Mouse (Mus musculus) right cerebral cortex, postnatal 4 days (tissue): Measurements from ENCODE around the gene Rapgef2.
"Not testable (repeated sequence)": the region's sequence is repeated elsewhere in the genome, so short reads cannot be mapped to it uniquely, and the experiment has no call there.

Source experiments
- DNase-seq: peaks from one replicate; pipeline ENCODE4 v3.0.0-alpha.2; 2022

Rapgef2 gene

DNA sequence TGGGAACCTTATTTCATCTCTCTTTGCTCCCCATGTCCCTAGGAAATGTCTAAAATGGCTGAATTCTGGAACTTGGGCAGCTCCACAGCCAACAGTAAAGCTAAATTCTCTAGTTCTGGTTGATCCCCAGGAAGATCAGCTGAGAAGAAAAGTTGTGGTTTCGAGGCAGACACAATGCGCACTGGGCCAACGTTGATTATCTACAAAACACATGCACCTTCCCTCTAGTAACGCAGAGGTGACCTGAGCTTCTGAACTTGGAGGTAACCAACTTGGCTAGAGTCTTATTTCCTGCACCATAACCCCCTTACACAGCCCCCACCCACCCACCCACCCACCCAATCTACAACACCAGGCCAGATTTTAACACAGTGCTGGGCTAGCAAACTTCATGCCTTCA, 55.6 kb downstream of the Rapgef2 start:
- DNase-seq: no peak

DNA sequence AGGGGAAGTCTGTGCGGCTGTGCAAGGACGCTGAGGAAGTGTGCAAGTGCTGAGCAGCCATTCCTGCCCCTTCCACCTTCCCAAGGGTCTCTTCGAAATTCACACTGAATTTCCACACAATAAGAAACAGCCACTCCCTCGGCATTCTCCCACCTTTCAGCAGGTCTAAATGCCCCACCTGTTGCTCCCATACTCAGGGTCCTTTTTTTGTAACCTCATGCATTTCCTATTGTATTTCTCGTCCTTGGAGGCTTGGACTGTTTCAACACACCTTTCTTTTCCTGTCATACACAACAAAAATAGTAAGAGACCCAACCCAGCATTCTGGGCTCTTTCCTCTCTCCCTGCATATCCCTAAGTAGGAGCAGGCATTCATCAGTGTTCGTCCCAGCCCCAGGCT, 56.8 kb downstream of the Rapgef2 start:
- no peak for DNase-seq

DNA sequence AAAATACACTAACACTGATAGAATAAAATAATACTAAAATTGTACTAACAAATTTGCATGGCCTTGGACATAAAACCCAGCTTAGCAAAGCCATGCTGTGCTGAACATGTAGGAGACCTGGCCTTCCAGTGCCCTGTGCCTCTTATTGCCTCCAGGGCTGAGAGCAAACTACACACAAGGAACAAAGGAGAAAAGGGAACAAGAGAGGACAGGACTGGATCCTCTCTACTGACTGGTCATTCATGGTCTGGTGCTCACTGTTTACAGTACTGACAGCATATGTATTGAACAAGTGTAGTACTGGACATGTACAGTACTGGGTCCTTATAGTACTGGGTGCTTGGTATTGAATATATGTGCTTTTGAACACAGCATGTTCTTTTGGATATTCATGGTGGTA, 58.0 kb downstream of the Rapgef2 start:
- no peak for DNase-seq

DNA sequence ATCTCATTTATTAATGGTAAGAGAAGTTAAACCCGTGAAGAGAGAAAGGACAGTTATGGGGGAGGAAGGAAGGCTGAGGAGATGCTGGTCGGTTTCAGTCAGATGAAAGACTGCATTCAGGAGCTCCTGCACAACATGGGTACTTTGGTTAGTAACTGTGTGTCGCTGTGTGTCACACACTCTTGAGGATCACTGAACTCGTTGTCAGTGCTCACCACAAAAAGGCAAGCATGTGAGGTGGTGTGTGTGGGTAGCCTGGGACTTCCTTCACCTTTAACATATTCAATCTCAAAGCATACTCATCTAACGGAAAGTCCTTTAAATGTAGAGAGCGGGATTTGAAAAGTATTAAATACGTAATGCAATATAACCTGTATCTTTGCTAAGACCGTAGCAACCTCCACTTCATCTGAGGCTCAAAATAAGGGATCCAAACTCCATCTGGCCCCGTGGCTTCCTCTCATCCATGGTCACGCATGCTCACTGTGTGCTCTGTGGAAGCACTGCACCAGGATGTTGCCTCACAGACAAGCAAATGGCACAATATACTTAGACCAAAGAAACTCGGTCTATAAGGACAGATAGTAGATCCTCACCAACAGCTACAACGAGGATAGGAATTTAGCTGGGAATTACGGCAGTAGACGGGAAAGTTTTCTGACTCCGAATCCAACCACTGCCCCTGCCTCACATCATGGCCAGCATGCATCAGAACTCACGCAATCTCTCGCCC, 58.8 kb downstream of the Rapgef2 start:
- DNase-seq: no peak

DNA sequence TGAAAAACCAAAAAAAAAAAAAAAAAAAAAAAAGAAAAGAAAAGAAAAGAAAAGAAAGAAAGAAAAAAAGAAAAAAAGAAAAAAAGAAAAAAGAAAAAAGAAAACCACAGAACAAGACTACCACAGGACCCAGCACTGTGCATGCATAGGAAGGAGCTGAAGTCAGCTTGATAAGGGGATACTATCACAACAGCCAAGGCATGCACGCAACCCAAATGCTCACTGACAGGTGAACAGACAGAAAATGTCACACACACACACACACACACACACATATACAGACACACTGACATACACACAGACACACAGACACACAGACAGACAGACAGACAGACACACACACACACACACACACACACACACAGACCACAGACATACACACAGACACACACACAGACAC, 59.5 kb downstream of the Rapgef2 start:
- not testable (repeated sequence) for DNase-seq

DNA sequence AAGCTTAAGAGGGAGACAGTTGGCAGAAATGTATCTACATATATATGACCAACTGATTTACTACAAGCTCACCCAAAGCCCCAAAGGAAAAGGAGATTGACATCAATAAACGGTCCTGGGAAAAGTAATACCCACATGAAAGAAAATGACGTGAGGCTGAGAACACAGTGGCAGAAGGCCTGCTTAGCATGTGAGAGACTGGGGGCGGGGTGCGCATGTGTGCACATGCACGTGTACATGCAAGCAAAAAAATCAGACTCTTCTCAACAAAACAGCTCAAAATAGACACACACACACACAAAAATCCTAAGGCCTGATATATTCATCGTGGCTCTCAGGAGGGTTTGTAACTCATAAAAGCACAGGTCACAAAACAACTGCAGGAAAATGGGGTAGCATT, 60.4 kb downstream of the Rapgef2 start:
- peak; percentile 46 for DNase-seq

DNA sequence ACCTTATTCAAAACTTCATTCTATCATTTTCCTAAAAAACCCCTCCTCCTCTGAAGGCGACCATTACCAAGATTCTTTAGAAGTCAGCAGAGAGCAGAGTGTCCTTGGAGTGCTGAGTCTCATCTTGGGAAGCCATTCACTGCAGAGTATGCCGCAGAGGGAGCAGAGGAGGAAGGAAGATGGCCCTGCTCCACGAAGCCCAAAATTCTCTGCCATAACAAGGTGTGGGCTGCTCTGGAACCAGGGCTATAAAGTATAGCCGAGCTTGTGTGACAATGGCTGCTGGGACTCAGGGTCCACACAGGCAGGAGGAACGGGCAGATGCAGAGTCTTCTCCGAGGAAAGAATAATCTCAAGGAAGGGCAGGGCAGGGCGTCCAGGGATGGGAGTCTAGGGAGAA, 62.0 kb downstream of the Rapgef2 start:
- DNase-seq: no peak

DNA sequence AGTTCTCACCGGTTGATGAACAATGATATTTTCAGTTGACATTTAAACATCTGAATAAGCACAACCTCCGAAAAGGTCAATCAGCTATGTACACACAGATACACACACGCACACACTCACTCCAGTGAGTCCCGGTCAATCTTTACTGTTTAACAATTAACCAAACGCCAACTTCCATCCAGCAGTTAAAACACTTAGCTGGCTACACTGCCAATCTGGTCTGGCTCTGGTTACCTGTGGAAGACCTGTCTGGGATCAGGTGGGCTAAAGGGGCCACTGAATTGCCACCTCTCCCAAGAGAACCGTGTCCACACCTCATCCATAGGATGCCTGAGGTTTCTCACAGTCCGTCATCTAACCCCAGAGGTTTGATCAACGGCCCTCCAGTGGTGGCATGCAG, 63.0 kb downstream of the Rapgef2 start:
- DNase-seq: no peak

DNA sequence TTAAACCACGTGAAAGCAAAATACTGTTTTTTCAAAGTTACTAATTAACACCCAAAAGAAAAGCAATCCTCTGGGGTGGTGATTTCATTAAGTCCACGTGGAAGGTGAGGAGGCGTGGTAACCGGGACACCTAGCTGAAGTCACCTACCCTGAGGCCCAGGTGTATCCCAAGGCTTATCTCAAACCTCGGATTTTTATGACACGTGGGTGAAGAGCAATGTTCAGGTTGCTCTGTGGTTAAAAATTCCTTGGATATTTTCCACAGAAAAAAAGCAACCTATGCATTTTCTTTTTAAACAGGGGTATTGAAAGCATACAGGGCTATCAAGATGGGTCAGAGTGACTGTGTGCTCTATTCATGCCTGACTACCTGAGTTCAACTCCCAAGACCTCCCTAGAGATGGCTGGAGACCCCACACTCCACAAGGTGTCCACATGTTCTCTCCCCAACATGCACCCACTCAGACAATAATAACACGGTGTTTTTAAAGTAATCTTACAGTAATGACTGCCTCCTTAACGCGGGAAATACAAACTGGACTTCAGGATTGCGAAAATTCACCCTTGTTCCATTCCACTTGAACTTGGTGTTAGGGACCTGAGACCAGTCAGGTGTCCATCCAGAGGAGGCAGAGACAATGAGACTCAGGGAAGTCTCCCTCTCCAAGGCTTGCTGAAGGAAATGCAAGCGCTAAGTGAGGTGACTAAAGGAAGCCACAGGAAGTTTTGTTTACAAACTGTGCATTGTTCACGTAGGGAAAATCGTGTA, 63.9 kb downstream of the Rapgef2 start:
- no peak for DNase-seq

DNA sequence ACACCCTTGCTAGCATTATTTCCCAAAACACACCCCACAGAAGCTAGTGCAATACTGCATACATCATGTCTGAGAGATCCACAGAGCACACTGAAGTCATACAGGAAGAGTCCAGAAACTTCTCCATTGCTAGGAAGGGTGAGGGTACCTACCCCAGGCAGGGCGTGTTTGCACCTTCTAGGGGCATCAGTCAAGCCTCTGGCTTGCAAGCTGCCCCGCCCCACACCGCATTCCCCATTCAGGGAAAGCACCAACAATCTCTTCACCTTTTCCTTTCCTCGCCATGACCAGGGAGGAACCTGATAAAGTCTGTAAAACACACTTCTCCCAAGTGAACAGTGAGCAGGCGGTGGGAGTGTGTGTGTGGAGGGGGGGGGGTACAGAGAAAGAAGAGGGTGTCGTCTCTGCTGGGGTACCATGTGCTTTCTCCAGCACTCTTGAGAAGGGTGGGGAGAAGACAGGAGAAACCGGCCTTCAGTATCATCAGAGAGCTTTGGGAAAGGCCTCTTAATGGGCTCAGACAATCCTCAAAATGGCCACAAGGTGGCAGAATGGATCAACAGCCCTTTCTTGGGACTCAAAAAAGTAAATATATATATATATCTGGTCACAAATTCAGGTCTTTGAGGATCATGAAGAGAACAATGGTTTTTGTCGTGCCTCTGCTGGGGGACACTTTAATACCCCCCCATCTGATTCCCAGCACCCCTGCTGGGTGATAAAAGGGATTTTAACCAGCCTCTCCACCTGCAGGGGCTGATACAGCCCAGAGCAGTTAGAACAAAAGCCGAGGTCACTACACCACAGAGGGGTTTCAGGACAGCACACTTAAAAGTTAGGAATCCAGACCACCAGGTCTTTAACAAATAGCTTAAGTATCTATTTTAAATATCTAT, 64.8 kb downstream of the Rapgef2 start:
- DNase-seq: peak; percentile 63

DNA sequence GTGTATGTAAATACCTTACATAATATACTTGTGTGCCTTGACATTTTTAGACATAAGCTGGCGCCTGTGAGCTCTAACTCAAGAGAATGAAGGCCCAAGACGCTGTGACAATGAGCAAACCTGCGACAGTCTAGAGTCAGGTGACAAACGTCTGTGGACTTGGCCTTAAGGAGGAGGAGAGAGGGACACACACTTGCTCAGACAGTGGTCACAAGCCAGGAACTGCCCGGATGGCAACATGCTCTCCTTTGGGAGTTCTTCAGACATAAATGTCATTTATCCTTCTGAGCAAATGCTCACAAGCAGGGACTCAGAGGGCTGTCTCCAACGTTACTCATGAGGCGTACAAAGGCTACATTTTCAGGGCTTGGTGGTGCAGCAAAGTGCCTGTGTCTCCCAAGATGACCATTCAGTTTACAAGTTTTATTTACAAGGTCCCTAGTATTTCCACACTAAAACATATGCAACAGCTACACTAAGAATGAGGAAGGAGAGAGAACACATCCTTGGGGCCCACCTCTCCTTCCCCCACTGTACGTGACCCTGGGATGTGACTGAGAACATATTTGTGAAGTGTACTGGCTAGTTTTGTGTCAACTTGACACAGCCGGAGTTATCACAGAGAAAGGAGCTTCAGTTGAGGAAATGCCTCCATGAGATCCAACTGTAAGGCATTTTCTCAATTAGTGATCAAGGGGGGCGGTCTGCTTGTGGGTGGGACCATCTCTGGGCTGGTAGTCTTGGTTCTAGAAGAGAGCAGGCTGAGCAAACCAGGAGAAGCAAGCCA, 67.0 kb downstream of the Rapgef2 start:
- DNase-seq: no peak

DNA sequence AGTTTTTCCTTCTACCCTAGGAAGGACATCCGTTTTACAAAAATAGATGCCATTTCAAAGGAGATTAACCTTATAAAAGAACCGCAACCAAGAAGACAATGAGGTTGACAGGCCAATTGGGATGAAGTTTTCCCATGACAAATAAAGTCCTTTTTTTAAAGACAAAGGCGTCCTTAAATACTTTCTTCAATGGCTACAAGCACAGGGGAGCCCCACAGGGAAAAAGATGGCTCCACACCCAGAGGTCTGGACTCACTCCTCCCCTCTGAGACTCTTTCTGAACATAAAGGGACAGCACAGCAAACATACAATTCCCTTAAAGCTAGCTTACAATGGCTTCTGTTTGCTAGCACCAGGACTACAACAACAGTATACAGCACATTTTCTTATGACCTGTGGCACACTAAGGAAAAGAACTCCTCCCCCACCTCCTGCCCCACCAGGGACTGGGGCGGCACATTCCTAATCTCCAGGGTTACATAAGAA, 67.7 kb downstream of the Rapgef2 start:
- no peak for DNase-seq

DNA sequence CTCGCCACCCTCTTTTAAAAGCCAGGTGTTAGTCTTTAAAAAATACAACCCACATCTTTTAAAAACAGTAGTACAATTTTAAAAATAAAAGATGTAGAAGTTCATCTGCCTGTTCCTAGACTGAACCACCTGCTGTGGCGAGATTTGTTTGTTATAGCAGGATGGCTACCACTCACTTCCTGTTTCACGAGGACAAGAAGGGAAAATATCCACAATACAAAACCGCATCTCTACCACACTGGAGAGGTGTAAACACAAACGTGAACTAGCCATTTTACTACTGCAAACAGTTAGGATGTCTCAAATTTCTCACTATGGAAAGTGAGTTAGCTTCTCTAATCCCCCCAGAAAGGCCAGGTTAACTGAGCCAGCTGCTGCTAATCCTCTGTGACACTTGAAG, 76.1 kb downstream of the Rapgef2 start:
- no peak for DNase-seq

DNA sequence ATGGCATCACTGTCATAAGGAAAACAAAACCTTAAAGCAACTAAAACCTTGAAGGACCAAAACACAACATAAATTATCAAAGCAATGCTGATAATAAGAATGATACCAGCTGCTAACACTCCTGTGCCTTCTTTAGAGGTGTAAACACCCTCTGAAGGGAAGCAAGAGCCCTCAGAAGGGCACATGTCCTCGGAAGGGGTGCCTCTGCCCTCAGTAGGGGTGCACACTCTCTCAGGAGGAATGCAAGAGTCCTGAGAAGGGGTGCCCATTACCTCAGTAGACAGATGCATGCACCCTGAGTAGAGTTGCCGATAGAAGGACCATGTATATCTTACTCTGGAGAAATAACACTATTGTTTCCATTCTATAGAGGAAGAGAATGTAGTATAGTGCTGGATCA, 79.1 kb downstream of the Rapgef2 start:
- no peak for DNase-seq

DNA sequence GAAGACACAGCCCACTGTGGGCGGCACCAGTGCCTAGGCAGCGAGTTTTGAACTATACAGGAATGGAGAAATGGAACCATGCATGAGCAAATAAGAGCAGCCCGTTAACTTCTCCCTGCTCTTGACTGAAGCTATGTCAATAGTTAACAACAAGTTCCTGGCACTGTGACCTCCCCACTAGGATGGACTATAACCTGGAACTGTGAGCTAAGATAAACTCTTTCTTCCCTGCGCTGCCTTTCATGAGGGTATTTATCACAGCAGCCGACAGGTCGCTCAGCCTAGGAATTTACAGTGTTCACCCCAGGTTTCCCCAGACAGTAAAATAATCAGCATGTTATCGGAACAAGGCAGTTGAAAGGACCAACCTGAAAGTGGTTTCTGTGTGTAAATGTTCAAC, 79.8 kb downstream of the Rapgef2 start:
- no peak for DNase-seq

DNA sequence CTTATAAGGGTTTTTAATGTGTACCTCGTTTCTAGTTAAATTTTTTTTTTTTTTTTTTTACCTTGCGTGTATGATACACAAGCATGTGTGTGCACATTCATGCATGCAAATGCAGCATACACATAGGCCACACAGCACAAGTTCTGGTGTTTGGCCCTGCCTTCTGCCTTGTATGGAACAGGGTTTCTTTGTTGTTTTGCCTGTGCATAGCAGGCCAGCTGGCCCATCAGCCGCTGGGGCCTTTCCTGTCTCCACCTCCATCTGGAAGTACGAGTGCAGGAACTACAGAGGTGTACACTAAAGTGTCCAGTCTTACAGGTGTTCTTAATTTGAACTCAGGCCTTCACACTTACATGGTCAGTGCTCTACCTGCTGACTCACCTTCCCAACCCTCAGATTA, 80.3 kb downstream of the Rapgef2 start:
- no peak for DNase-seq

DNA sequence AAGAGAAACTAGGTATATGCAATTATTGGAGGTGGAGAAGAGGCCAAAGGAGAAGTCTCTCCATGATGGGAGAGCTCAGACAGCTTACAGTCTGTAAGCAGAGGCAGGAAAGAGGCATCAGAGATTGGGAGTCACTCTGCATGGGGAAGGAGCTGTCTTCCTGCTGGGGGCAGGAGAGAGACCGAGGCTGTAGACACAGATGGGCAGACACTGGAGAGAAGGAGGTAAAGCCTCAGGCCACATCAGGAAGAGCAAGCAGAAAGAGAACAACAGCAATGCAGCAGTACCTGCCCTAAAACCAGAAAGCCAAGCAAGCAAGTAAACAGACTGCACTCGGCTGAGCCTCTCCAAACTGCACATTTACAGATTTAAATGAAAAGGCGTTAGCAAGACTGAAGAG, 81.2 kb downstream of the Rapgef2 start:
- DNase-seq: no peak

DNA sequence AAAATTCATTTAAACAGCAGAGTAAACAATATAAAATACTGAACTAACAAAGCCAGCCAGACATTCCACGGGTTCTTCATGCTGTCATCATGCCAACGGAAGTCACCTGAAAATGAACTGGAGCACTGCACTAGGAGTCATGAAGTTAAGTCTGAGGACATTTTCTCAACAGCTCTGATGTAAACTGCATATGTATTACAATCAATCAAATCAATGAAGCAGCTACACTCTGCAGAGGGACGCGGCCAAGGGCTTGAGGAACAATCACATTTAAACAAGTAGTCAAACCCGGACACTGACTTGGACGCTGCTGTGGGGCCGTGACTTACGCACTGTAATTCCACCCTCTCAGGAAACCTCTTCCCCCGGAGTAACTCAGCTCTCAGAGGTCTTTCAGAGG, 82.1 kb downstream of the Rapgef2 start:
- DNase-seq: no peak

DNA sequence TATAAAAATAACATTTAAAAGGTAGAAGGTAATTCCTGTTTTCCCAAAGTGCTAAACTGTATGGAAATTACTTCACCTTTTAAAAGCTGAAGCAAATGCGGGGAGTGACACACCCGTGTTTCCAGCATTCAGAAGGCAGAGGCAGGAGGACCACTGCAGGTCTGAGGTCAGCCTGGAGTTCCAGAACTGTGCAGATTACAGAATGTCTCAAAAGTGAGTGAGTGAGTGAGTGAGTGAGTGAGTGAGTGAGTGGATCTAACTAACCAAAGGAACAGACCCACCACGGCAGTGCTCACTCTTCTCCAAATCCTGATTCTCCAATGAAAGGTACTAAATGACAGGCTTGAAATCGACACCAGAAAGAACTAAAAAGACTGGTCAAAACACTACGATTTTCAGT, 82.5 kb downstream of the Rapgef2 start:
- no peak for DNase-seq

DNA sequence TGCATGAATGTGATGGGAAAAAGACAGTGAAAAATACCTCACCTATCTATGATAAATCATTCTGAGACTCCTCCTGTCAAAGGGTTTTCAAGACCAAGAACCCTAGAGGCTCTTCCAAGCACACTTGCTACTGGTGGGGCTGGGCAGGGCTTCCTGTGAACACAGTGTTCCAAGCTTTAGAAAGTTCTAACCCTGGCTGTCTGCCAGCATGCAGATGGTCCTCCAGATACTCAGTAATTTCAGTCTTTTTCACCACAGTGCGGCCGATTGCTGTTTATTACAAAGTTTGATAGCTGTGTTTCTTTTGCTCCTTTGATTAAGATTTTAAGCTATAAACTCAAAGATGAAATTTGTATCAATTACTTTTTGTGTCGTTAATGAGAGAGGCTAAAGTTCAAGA, 83.1 kb downstream of the Rapgef2 start:
- DNase-seq: peak; percentile 60

DNA sequence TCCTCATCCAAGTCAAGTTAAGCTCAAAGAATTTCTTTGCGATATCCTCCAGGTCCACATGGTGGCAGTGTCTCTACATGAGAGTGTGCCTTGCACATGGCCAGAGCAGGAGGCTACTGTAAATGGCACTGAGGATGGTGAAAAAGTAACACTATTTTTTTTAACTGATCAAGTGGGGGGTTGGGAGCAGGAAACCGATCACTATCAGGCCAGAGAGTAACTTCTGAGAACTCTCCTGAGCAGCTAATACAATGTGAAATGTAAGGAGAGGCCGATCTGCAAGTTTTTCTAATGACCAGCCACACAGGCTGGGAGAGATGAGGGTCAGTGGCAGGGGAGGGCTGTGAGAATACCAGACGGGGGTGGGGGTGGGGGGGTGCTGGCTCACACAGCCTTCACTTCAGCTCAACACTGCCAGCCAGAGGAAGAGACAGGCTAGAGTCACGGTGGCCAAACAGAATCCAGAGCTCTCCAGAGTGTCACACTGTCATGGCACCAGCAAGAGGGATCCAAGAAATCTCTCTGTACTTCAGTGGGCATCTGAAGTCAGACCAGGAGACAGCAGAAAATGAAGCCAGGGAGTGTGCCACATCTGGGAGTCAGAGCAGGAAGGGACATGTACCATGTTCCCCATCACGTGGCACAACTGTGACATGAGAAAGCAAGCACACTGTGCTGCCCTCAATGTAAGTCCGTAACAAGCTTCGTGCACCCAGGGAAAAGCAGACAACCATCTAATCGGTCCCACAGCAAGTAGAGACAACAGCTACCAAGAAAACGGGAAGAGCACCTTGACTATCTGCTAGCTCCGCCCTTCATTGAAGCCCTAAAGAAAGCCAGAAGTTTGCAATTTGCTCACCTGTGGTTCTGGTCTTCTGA, 83.8 kb downstream of the Rapgef2 start:
- peak; percentile 70 for DNase-seq
